Mouse (Mus musculus): ENCODE data around the gene Ydjc. TPM values are rescaled to one million over a fixed set of nuclear protein-coding genes. Genes with fewer than 3 reads are reported as not detected.

Ydjc gene
- total and polyA plus RNA-seq, 3 experiments, result 54.3 to 70.9 (median 65.3) TPM

DNA sequence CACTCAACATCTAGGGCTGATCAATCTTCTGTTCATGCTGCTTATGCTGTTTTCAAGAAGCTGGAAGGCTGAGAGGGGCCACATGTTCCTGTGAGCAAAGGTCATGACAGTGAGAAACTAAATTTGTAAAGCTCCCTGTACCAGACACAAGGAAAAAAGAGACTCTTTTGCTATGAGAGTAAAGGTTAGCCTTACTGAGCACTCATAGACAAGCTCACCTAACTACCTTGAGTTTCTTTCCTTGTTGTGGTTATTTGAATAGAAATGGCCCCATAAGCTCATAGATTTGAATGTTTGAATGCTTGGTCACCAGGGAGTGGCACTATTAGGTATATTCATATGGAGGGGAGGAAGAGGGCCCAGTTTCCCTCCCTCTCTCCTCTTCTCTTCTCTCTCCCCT lies 22.8 kb downstream of the Ydjc start:
- Histone ChIP-seq H3K9me3 (replicated peaks; ENCODE audit: low read length) (no peaks in the 10 kb centered on the region), H3K4me1 (ENCODE audit: control insufficient read depth in 1 of 2, insufficient read depth in 2 of 2) (peaks cover 0 to 12% of the 10 kb centered on the region in 2 experiments; a peak in 2 of 4 replicates), H3K79me2 (replicated peaks; ENCODE audit: control insufficient read depth, extremely low read depth, insufficient read depth, poor library complexity, severe bottlenecking) (peaks cover 85% of the 10 kb centered on the region), H3K9ac (ENCODE audit: insufficient read depth, low read depth) (no peak overlapping the region), H3K4me2 (ENCODE audit: insufficient read depth, low read depth, poor library complexity, severe bottlenecking) (no peak overlapping the region), H3K27ac (ENCODE audit: insufficient read depth, low read depth) (no peak overlapping the region), H3K27me3 (replicated peaks) (no peaks in the 10 kb centered on the region), H3K4me3 (replicated peaks in 1 of 3; ENCODE audit: low read depth in 2 of 3, low read length in 2 of 3, poor library complexity in 1 of 3) (no peak overlapping the region), H3K36me3 (replicated peaks in 1 of 2; ENCODE audit: control insufficient read depth in 1 of 2, insufficient read depth in 1 of 2, low read length in 1 of 2) (peaks cover 66 to 93% of the 10 kb centered on the region in 2 experiments)
- in situ Hi-C loops (cut with MboI; ENCODE audit: low pct_ligation_motif_present, low pct_unique_long_range_greater_than_20kb, low sequenced_read_pairs), result no loop called here
- dilution Hi-C loops (cut with MboI; ENCODE audit: extremely low pct_ligation_motif_present, extremely low pct_unique_long_range_greater_than_20kb, low sequenced_read_pairs), result no loop called here
- DNase-seq (ENCODE audit: extremely low read depth), result no peak
- no peak for TF ChIP-seq ZKSCAN1 (IDR thresholded peaks at IDR 0.05; ENCODE audit: borderline replicate concordance, low read depth, low read length)
- no peak for TF ChIP-seq EP300 (IDR thresholded peaks at IDR 0.05; ENCODE audit: low read length)
- no peak for TF ChIP-seq GABPA (IDR thresholded peaks at IDR 0.05; ENCODE audit: insufficient replicate concordance, low read depth, low read length)
- TF ChIP-seq MYC (IDR thresholded peaks at IDR 0.05; ENCODE audit: low read depth, low read length), result no peak
- TF ChIP-seq CHD2 (IDR thresholded peaks at IDR 0.05; ENCODE audit: low read length), result no peak
- TF ChIP-seq HCFC1 (IDR thresholded peaks at IDR 0.05; ENCODE audit: low read depth, low read length), result no peak
- TF ChIP-seq RCOR1 (conservative IDR thresholded peaks at IDR 0.05; ENCODE audit: low read depth, low read length), result no peak
- no peak for TF ChIP-seq ZNF384 (IDR thresholded peaks at IDR 0.05; ENCODE audit: low read depth, low read length)

DNA sequence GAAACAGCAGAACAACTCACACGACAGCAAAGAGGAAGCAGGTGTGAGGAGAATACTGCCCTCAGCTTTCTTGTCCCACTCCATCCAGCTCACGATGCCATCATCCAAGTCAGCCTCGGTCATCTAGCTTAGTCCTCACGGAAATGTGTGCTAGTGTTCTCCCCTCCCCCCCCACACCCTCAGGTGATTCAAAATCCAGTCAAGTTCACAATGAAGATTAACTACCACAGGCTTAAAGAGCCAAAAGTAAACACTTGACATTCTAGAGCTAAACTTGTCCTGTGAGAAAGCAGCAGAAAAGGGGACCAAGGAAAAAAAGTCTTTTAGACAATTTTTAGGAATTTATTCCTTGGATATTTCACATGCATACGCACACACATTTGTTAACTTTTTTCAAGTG lies 23.6 kb downstream of the Ydjc start:
- DNase-seq (ENCODE audit: extremely low read depth), result no peak
- no peak overlapping the region for H3K9ac ChIP-seq (ENCODE audit: insufficient read depth, low read depth)
- H3K27ac ChIP-seq (ENCODE audit: insufficient read depth, low read depth), result no peak overlapping the region
- H3K4me3 ChIP-seq (replicated peaks in 1 of 3; ENCODE audit: low read depth in 2 of 3, low read length in 2 of 3, poor library complexity in 1 of 3), result no peak overlapping the region
- no peaks in the 10 kb centered on the region for H3K27me3 ChIP-seq (replicated peaks)
- TF ChIP-seq ZNF384 (IDR thresholded peaks at IDR 0.05; ENCODE audit: low read depth, low read length), result no peak
- TF ChIP-seq TBP (conservative IDR thresholded peaks at IDR 0.05; ENCODE audit: low read depth, low read length), result no peak
- no peak for TF ChIP-seq KAT2A (IDR thresholded peaks at IDR 0.05; ENCODE audit: insufficient replicate concordance, low read length)
- no peak for TF ChIP-seq USF2 (conservative IDR thresholded peaks at IDR 0.05; ENCODE audit: low read depth, low read length)
- TF ChIP-seq MYC (IDR thresholded peaks at IDR 0.05; ENCODE audit: low read depth, low read length), result no peak
- TF ChIP-seq BHLHE40 (IDR thresholded peaks at IDR 0.05; ENCODE audit: low read depth, low read length), result no peak
- no peak for TF ChIP-seq POLR2A (IDR thresholded peaks at IDR 0.05; ENCODE audit: low read depth, low read length)
- TF ChIP-seq ZKSCAN1 (IDR thresholded peaks at IDR 0.05; ENCODE audit: borderline replicate concordance, low read depth, low read length), result no peak
- TF ChIP-seq ZC3H11A (IDR thresholded peaks at IDR 0.05; ENCODE audit: low read depth, low read length), result no peak
- H3K79me2 ChIP-seq (replicated peaks; ENCODE audit: control insufficient read depth, extremely low read depth, insufficient read depth, poor library complexity, severe bottlenecking), result peaks cover 85% of the 10 kb centered on the region
- in situ Hi-C loops (cut with MboI; ENCODE audit: low pct_ligation_motif_present, low pct_unique_long_range_greater_than_20kb, low sequenced_read_pairs), result no loop called here
- dilution Hi-C loops (cut with MboI; ENCODE audit: extremely low pct_ligation_motif_present, extremely low pct_unique_long_range_greater_than_20kb, low sequenced_read_pairs), result no loop called here
- peaks cover 0 to 12% of the 10 kb centered on the region in 2 experiments; a peak in 2 of 4 replicates for H3K4me1 ChIP-seq (ENCODE audit: control insufficient read depth in 1 of 2, insufficient read depth in 2 of 2)
- H3K4me2 ChIP-seq (ENCODE audit: insufficient read depth, low read depth, poor library complexity, severe bottlenecking), result no peak overlapping the region
- peaks cover 68 to 94% of the 10 kb centered on the region in 2 experiments for H3K36me3 ChIP-seq (replicated peaks in 1 of 2; ENCODE audit: control insufficient read depth in 1 of 2, insufficient read depth in 1 of 2, low read length in 1 of 2)
- H3K9me3 ChIP-seq (replicated peaks; ENCODE audit: low read length), result no peaks in the 10 kb centered on the region

GRCm38 (mm10) chr16:17175765-17176164 lies 31.3 kb downstream of the Ydjc start:
- dilution Hi-C loops (cut with MboI; ENCODE audit: extremely low pct_ligation_motif_present, extremely low pct_unique_long_range_greater_than_20kb, low sequenced_read_pairs), result no loop called here
- Histone ChIP-seq H3K27ac (ENCODE audit: insufficient read depth, low read depth) (no peak overlapping the region), H3K79me2 (replicated peaks; ENCODE audit: control insufficient read depth, extremely low read depth, insufficient read depth, poor library complexity, severe bottlenecking) (peaks cover 94% of the 10 kb centered on the region), H3K4me1 (ENCODE audit: control insufficient read depth in 1 of 2, insufficient read depth in 2 of 2) (peaks cover 9 to 33% of the 10 kb centered on the region in 2 experiments; a peak in 3 of 4 replicates), H3K4me3 (replicated peaks in 1 of 3; ENCODE audit: low read depth in 2 of 3, low read length in 2 of 3, poor library complexity in 1 of 3) (no peak overlapping the region), H3K9ac (ENCODE audit: insufficient read depth, low read depth) (no peak overlapping the region), H3K36me3 (replicated peaks in 1 of 2; ENCODE audit: control insufficient read depth in 1 of 2, insufficient read depth in 1 of 2, low read length in 1 of 2) (peaks cover 62 to 86% of the 10 kb centered on the region in 2 experiments), H3K27me3 (replicated peaks) (no peaks in the 10 kb centered on the region), H3K9me3 (replicated peaks; ENCODE audit: low read length) (no peaks in the 10 kb centered on the region), H3K4me2 (ENCODE audit: insufficient read depth, low read depth, poor library complexity, severe bottlenecking) (no peak overlapping the region)
- TF ChIP-seq PAX5 (IDR thresholded peaks at IDR 0.05; ENCODE audit: low read length) (no peak), JUND (conservative IDR thresholded peaks at IDR 0.05; ENCODE audit: low read depth, low read length) (no peak), UBTF (IDR thresholded peaks at IDR 0.05; ENCODE audit: low read depth, low read length) (no peak), SMC3 (IDR thresholded peaks at IDR 0.05; ENCODE audit: low read depth, low read length) (no peak), POLR2A (IDR thresholded peaks at IDR 0.05; ENCODE audit: low read depth, low read length) (no peak), ELF1 (IDR thresholded peaks at IDR 0.05; ENCODE audit: low read depth, low read length) (no peak), E2F4 (IDR thresholded peaks at IDR 0.05; ENCODE audit: insufficient replicate concordance, low read depth, low read length) (no peak), MAFK (IDR thresholded peaks at IDR 0.05; ENCODE audit: insufficient replicate concordance, low read length) (no peak)
- in situ Hi-C loops (cut with MboI; ENCODE audit: low pct_ligation_motif_present, low pct_unique_long_range_greater_than_20kb, low sequenced_read_pairs), result no loop called here
- DNase-seq (ENCODE audit: extremely low read depth), result no peak

Measured in CH12.LX (cell line).